Mouse (Mus musculus): Measurements from ENCODE around the gene Sppl2c. TPM values are rescaled to one million over a fixed set of nuclear protein-coding genes. Genes with fewer than 3 reads are reported as not detected.

Gene Sppl2c
- total RNA-seq, 4 experiments from 2014 or later: not detected

Other genes with a start within 250 kb of the Sppl2c start
- 10 to 100 TPM; 23.1 to 31.5 (median 27.0) TPM for gene Nsf, start 232.3 kb upstream of the Sppl2c start, total RNA-seq (2022)
- 10 to 100 TPM; 24.4 to 30.3 (median 26.0) TPM for gene Arf2, start 219.6 kb upstream of the Sppl2c start, total RNA-seq (2022)
- not detected for gene Crhr1, start 53.5 kb upstream of the Sppl2c start, total RNA-seq (2022)
- 100 to 1,000 TPM in 1 of 4 experiments, 10 to 100 TPM in 3; 85.8 to 115 (median 96.0) TPM for gene Mapt, start 45.1 kb downstream of the Sppl2c start, total RNA-seq (2022)